Mouse (Mus musculus) c-Kit-positive CD71-positive TER-119-positive erythroid progenitor cells, embryonic 14.5 days (primary cell): ENCODE results near the gene Fxr1.
"Not testable (repeated sequence)": the region's sequence is repeated elsewhere in the genome, so short reads cannot be mapped to it uniquely, and the experiment has no call there.

Experiments
- DNase-seq: peaks from one replicate; pipeline ENCODE4 v3.0.0-alpha.2; 2013; ENCODE audit warnings: low spot score

Gene Fxr1

GRCm38 (mm10) chr3:34019540-34020381 lies at the start of gene Fxr1:
Gene Fxr1, plus strand, starts transcription at chr3:34019943.
- peak; percentile 79 for DNase-seq

- no peak for DNase-seq
These were observed 40.3 kb upstream of the Fxr1 start for GRCm38 (mm10) chr3:33979395-33979794.

GRCm38 (mm10) chr3:33982746-33983145 lies 37.0 kb upstream of the Fxr1 start:
- DNase-seq: no peak

GRCm38 (mm10) chr3:33989302-33989701 lies 30.4 kb upstream of the Fxr1 start:
- DNase-seq: no peak

- no peak for DNase-seq
These were observed 29.3 kb upstream of the Fxr1 start for GRCm38 (mm10) chr3:33990451-33990850.

- DNase-seq: no peak
These were observed 28.8 kb upstream of the Fxr1 start for GRCm38 (mm10) chr3:33990921-33991320.

GRCm38 (mm10) chr3:33993421-33994126 lies 26.2 kb upstream of the Fxr1 start:
- no peak for DNase-seq

- no peak for DNase-seq
These were observed 25.6 kb upstream of the Fxr1 start for GRCm38 (mm10) chr3:33994127-33994488.

- DNase-seq: not testable (repeated sequence)
These were observed 18.1 kb upstream of the Fxr1 start for GRCm38 (mm10) chr3:34001691-34002090.

- DNase-seq: no peak
These were observed 15.9 kb upstream of the Fxr1 start for GRCm38 (mm10) chr3:34003860-34004259.

- no peak for DNase-seq
These were observed 13.4 kb upstream of the Fxr1 start for GRCm38 (mm10) chr3:34006301-34006700.

GRCm38 (mm10) chr3:34006824-34007223 lies 12.9 kb upstream of the Fxr1 start:
- DNase-seq: no peak

- DNase-seq: no peak
These were observed 12.1 kb upstream of the Fxr1 start for GRCm38 (mm10) chr3:34007611-34008010.

- no peak for DNase-seq
These were observed 11.6 kb upstream of the Fxr1 start for GRCm38 (mm10) chr3:34008191-34008590.

- DNase-seq: no peak
These were observed 877 bp downstream of the Fxr1 start for GRCm38 (mm10) chr3:34020382-34021258.

- no peak for DNase-seq
These were observed 1.6 kb downstream of the Fxr1 start for GRCm38 (mm10) chr3:34021259-34021828.

- DNase-seq: no peak
These were observed 9.2 kb downstream of the Fxr1 start for GRCm38 (mm10) chr3:34028935-34029334.

GRCm38 (mm10) chr3:34030601-34031000 lies 10.9 kb downstream of the Fxr1 start:
- no peak for DNase-seq

GRCm38 (mm10) chr3:34033720-34034364 lies 14.1 kb downstream of the Fxr1 start:
- no peak for DNase-seq

- no peak for DNase-seq
These were observed 15.1 kb downstream of the Fxr1 start for GRCm38 (mm10) chr3:34034803-34035202.

- no peak for DNase-seq
These were observed 16.0 kb downstream of the Fxr1 start for GRCm38 (mm10) chr3:34035706-34036105.

GRCm38 (mm10) chr3:34041990-34042389 lies 22.2 kb downstream of the Fxr1 start:
- DNase-seq: no peak
